Mouse (Mus musculus): ENCODE data around the gene Nap1l4. TPM values are rescaled to one million over a fixed set of nuclear protein-coding genes. Genes with fewer than 3 reads are reported as not detected.

Gene Nap1l4
- polyA plus RNA-seq, 1 experiment: 50.0 TPM

GRCm38 (mm10) chr7:143473347-143474101 is 75.4 kb downstream of the Nap1l4 start, which contains the start of gene Slc22a18:
Slc22a18 (plus strand) TSS chr7:143473736.
- 11% methylated on average over 4 of the region's 4 CpGs for WGBS
- H3K27me3 ChIP-seq (ENCODE audit: control insufficient read depth, insufficient read depth, low read length): no peaks in the 10 kb centered on the region
- no peak for TF ChIP-seq CTCF (IDR thresholded peaks at IDR 0.05; ENCODE audit: extremely low read depth, insufficient read depth, insufficient read length, insufficient replicate concordance)
- TF ChIP-seq POLR2A (IDR thresholded peaks at IDR 0.05; ENCODE audit: low read depth, low read length): no peak
- H3K4me1 ChIP-seq (ENCODE audit: control insufficient read depth, insufficient read depth, insufficient read length): no peaks in the 10 kb centered on the region; the same call in 1 of the 2 replicates
- H3K4me3 ChIP-seq (ENCODE audit: extremely low read depth, insufficient read depth, insufficient read length): no peak within 1 kb of the TSS
- no peaks in the 10 kb centered on the region for H3K36me3 ChIP-seq (ENCODE audit: control insufficient read depth, insufficient read depth, low read length)
- no peak for DNase-seq (ENCODE audit: low read depth in 1 of 2, low spot score in 2 of 2)
- no peak within 1 kb of the TSS for H3K27ac ChIP-seq (ENCODE audit: insufficient read depth, low read length)

DNA sequence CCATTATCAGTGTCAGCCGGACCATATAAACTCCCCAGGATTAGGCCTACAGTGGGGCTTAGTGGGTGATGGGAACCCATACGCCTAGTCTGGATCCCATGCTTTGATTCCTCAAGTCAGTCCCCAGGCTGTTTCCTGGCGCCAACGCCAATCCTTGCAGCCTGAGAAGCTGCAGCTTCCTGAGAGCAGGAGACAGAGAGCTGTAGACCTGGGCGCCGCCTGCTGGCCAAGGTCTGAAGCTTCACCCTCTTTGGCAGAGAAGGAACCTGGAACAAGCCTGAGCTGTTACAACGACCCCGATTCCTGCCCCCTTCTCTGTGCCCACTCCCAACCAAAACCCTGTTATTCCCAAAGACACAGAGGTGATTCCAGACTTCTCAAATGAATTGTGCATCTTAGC is 79.0 kb downstream of the Nap1l4 start:
- peak in 1 of 2 experiments; percentile 40 for DNase-seq (ENCODE audit: low read depth in 1 of 2, low spot score in 2 of 2)
- 15% methylated on average over 8 of the region's 8 CpGs for WGBS
- Histone ChIP-seq H3K4me3 (ENCODE audit: extremely low read depth, insufficient read depth, insufficient read length) (no peak overlapping the region), H3K4me1 (ENCODE audit: control insufficient read depth, insufficient read depth, insufficient read length) (no peaks in the 10 kb centered on the region; the same call in 1 of the 2 replicates), H3K27me3 (ENCODE audit: control insufficient read depth, insufficient read depth, low read length) (peaks cover under 1% of the 10 kb centered on the region; the same call in 1 of the 2 replicates), H3K36me3 (ENCODE audit: control insufficient read depth, insufficient read depth, low read length) (no peaks in the 10 kb centered on the region), H3K27ac (ENCODE audit: insufficient read depth, low read length) (no peak overlapping the region)
- TF ChIP-seq CTCF (IDR thresholded peaks at IDR 0.05; ENCODE audit: extremely low read depth, insufficient read depth, insufficient read length, insufficient replicate concordance) (peak; percentile 82), POLR2A (IDR thresholded peaks at IDR 0.05; ENCODE audit: low read depth, low read length) (no peak)

DNA sequence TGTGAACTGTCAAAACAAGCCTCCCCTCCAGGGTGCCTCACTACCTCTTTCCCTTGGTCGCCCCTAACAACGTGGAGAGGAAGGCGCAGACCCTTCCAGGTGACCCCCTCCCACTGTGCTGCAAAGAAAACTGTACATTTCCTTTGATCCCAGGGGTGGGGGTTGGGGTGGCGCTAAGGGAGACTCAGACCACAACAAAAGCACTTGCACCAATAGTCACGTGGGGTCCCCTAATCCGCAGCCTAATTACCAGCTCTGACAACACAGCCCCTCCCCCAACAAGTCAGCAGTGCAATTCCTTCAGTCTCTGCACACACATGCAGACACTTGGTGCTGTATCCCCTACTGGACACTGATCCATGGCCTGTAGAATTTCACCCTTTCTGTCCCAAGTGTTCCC is 81.2 kb downstream of the Nap1l4 start:
- no peak for DNase-seq (ENCODE audit: low read depth in 1 of 2, low spot score in 2 of 2)
- WGBS: 47% methylated on average over 6 of the region's 6 CpGs
- Histone ChIP-seq H3K4me3 (ENCODE audit: extremely low read depth, insufficient read depth, insufficient read length) (no peak overlapping the region), H3K27me3 (ENCODE audit: control insufficient read depth, insufficient read depth, low read length) (peaks cover 2% of the 10 kb centered on the region; the same call in 1 of the 2 replicates), H3K4me1 (ENCODE audit: control insufficient read depth, insufficient read depth, insufficient read length) (no peaks in the 10 kb centered on the region), H3K27ac (ENCODE audit: insufficient read depth, low read length) (no peak overlapping the region), H3K36me3 (ENCODE audit: control insufficient read depth, insufficient read depth, low read length) (no peaks in the 10 kb centered on the region)
- TF ChIP-seq POLR2A (IDR thresholded peaks at IDR 0.05; ENCODE audit: low read depth, low read length) (no peak), CTCF (IDR thresholded peaks at IDR 0.05; ENCODE audit: extremely low read depth, insufficient read depth, insufficient read length, insufficient replicate concordance) (no peak)

GRCm38 (mm10) chr7:143466099-143466677 is 82.7 kb downstream of the Nap1l4 start:
- Histone ChIP-seq H3K27me3 (ENCODE audit: control insufficient read depth, insufficient read depth, low read length) (peaks cover 4% of the 10 kb centered on the region; the same call in 1 of the 2 replicates), H3K36me3 (ENCODE audit: control insufficient read depth, insufficient read depth, low read length) (no peaks in the 10 kb centered on the region), H3K4me3 (ENCODE audit: extremely low read depth, insufficient read depth, insufficient read length) (no peak overlapping the region), H3K4me1 (ENCODE audit: control insufficient read depth, insufficient read depth, insufficient read length) (no peaks in the 10 kb centered on the region; the same call in 1 of the 2 replicates), H3K27ac (ENCODE audit: insufficient read depth, low read length) (no peak overlapping the region)
- peak; percentile 18 to 60 for DNase-seq (ENCODE audit: low read depth in 1 of 2, low spot score in 2 of 2)
- WGBS: 15% methylated on average over 14 of the region's 14 CpGs
- TF ChIP-seq POLR2A (IDR thresholded peaks at IDR 0.05; ENCODE audit: low read depth, low read length): no peak
- peak; percentile 78 for TF ChIP-seq CTCF (IDR thresholded peaks at IDR 0.05; ENCODE audit: extremely low read depth, insufficient read depth, insufficient read length, insufficient replicate concordance)

DNA sequence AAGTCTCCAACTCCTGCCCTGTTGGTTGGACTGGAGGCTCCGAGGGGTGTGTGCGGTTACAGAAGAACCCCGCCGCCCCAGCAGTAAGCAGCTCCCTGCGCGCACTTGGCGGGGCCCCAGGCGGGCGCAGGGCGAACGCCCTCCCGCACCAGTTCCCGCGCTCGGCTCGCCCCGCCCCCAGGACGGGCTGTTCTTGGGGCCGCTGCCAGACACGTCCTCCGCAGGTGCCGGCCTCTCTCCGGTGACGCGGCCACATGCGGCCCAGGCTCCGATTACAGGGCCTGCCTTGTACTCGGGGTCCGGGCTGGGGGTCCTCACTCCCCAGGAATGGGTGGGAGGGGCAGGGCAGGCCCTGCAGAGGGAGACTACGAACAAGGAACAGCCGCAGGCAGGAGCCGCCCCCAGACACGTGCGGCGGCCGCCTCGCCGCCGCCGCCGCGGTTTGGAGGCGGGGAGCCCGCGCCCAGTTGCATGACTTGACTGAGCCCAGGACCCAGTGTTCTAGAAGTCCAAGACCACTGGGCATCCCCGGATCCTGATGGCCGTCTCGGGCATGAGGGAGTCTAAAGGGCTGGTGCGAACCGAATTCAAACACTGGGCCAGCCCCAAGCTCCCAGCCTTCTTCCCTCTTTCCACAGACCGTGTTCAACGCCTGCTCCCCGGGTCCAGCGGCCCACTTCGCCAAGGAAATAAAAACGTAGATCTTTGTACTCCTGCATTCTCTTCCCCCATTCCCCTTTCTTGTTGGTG is 83.9 kb downstream of the Nap1l4 start:
- Histone ChIP-seq H3K27me3 (ENCODE audit: control insufficient read depth, insufficient read depth, low read length) (peaks cover 9% of the 10 kb centered on the region), H3K4me3 (ENCODE audit: extremely low read depth, insufficient read depth, insufficient read length) (no peak overlapping the region), H3K36me3 (ENCODE audit: control insufficient read depth, insufficient read depth, low read length) (no peaks in the 10 kb centered on the region), H3K4me1 (ENCODE audit: control insufficient read depth, insufficient read depth, insufficient read length) (peaks cover 8% of the 10 kb centered on the region; the same call in 1 of the 2 replicates), H3K27ac (ENCODE audit: insufficient read depth, low read length) (no peak overlapping the region)
- DNase-seq (ENCODE audit: low read depth in 1 of 2, low spot score in 2 of 2): no peak
- WGBS: 29% methylated on average over 56 of the region's 56 CpGs
- TF ChIP-seq CTCF (IDR thresholded peaks at IDR 0.05; ENCODE audit: extremely low read depth, insufficient read depth, insufficient read length, insufficient replicate concordance) (no peak), POLR2A (IDR thresholded peaks at IDR 0.05; ENCODE audit: low read depth, low read length) (no peak)

DNA sequence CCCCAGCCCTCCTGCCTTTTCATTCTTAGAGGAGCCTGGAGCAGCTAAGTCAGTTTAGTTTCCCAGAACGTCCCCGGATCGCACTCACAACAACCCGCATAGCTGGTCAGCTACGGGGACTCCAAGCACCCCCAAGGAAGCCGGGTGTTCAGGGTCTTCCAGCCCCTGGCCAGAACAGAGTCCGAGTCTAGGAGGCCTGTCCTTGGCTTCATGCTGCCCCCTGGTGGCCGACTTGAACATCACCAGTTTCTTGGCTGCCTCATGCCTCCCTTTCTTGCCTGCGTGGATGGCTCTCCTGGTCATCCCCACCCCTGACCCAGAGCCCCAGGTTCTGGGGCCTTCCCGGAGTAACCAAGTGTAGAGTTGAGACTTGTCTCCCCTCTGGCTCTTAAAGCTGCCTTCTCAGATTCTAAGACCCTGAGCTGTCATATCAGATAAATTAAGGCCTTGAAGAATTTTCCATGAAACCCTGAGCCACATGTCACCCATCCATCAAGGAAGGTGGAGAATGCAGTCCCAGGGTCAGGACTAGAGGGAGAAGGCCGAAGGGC is 85.0 kb downstream of the Nap1l4 start:
- Histone ChIP-seq H3K27me3 (ENCODE audit: control insufficient read depth, insufficient read depth, low read length) (peaks cover 17% of the 10 kb centered on the region), H3K4me3 (ENCODE audit: extremely low read depth, insufficient read depth, insufficient read length) (no peak overlapping the region), H3K27ac (ENCODE audit: insufficient read depth, low read length) (no peak overlapping the region), H3K36me3 (ENCODE audit: control insufficient read depth, insufficient read depth, low read length) (no peaks in the 10 kb centered on the region), H3K4me1 (ENCODE audit: control insufficient read depth, insufficient read depth, insufficient read length) (peaks cover 11% of the 10 kb centered on the region; the same call in 1 of the 2 replicates)
- 22% methylated on average over 11 of the region's 11 CpGs for WGBS
- TF ChIP-seq CTCF (IDR thresholded peaks at IDR 0.05; ENCODE audit: extremely low read depth, insufficient read depth, insufficient read length, insufficient replicate concordance) (peak; percentile 86), POLR2A (IDR thresholded peaks at IDR 0.05; ENCODE audit: low read depth, low read length) (no peak)
- DNase-seq (ENCODE audit: low read depth in 1 of 2, low spot score in 2 of 2): peak in 1 of 2 experiments; percentile 60

Other genes starting within 250 kb of the Nap1l4 start
- gene Cdkn1c, start 88.1 kb downstream of the Nap1l4 start, polyA plus RNA-seq (2012; rRNA removed): 2.2 and 2.5 TPM in 2 replicates
- gene Slc22a18, start 75.4 kb downstream of the Nap1l4 start, polyA plus RNA-seq (2012; rRNA removed): 1.7 and 2.2 TPM in 2 replicates
- gene Phlda2, start 46.0 kb downstream of the Nap1l4 start, polyA plus RNA-seq (2012; rRNA removed): 0.37 and 1.2 TPM in 2 replicates
- gene Cars, start 51.0 kb upstream of the Nap1l4 start, polyA plus RNA-seq (2012; rRNA removed): 12.0 and 12.2 TPM in 2 replicates
- 2.9 and 3.2 TPM in 2 replicates for gene Tnfrsf26, start 79.6 kb upstream of the Nap1l4 start, polyA plus RNA-seq (2012; rRNA removed)
- 5.2 and 5.6 TPM in 2 replicates for gene Tnfrsf22, start 100.6 kb upstream of the Nap1l4 start, polyA plus RNA-seq (2012; rRNA removed)
- gene Tnfrsf23, start 136.8 kb upstream of the Nap1l4 start, polyA plus RNA-seq (2012; rRNA removed): 0.94 and 0.99 TPM in 2 replicates
- 31.2 and 37.6 TPM in 2 replicates for gene Osbpl5, start 207.9 kb upstream of the Nap1l4 start, polyA plus RNA-seq (2012; rRNA removed)
- not detected in 2 replicates for gene Mrgprg, start 217.9 kb upstream of the Nap1l4 start, polyA plus RNA-seq (2012; rRNA removed)
- gene Mrgpre, start 235.4 kb upstream of the Nap1l4 start, polyA plus RNA-seq (2012; rRNA removed): 6.6 and 7.6 TPM in 2 replicates